In the genomic region with DNA sequence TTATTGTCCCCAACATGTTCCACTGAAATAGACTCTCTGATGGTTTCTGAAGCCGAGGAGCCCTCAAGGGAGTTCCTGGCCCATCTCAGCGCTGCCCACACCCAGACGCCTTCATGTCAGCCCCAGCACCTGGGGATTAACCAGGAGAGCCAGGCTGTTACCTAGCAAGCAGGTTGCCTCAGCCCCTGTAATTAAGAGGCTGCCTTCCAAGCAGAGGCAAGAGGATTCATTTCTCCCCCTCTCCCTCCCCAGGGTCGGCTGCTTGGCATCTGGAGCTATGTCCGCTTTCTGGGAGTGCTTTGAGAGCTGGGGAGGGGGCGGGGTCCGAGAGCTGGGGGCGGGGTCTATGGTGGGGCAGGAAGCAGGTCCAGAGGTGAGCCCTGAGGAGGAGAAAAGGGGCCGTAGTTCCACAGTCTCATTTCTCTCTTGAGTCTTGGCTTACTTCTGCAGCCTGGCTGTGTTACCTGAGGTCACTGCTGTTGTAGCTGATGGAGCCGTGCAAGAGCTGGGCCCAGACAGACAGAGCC, we compare ENCODE assay signal across 25 mouse cellular contexts. TPM values are rescaled to one million over a fixed set of nuclear protein-coding genes. Genes with fewer than 3 reads are reported as not detected.
DNase-seq lines count a peak whose midpoint lies in the region; ATAC-seq lines count a peak whose summit lies in the region.
"Had no signal": no experiment of that assay in that cellular context is flagged by ENCODE, and none has a peak within 500 bp of the region (broad histone marks: within the 10 kb centered on the region; RNA-seq: fewer than 3 reads in every experiment).

No protein-coding gene starts in this region.

- no peaks in the 10 kb centered on the region for H3K36me3 ChIP-seq in intestine, embryonic 15.5 days
- H3K36me3 ChIP-seq in intestine, embryonic 16.5 days (ENCODE audit: control insufficient read depth, insufficient read depth, low read length), result no peaks in the 10 kb centered on the region
- H3K36me3 ChIP-seq in embryonic facial prominence, embryonic 13.5 days, result no peaks in the 10 kb centered on the region
- H3K36me3 ChIP-seq in limb, embryonic 15.5 days, result no peaks in the 10 kb centered on the region
- H3K36me3 ChIP-seq: hindbrain, embryonic 15.5 days; midbrain, embryonic 10.5 days; neural tube, embryonic 15.5 days; stomach, embryonic 15.5 days had no signal

- H3K4me2 ChIP-seq in intestine, embryonic 15.5 days (replicated peaks), result no peak overlapping the region
- H3K4me2 ChIP-seq in intestine, embryonic 16.5 days (ENCODE audit: low read depth, low read length), result no peak overlapping the region
- no peak overlapping the region for H3K4me2 ChIP-seq in embryonic facial prominence, embryonic 13.5 days
- H3K4me2 ChIP-seq in limb, embryonic 15.5 days, result no peak overlapping the region
- H3K4me2 ChIP-seq: hindbrain, embryonic 15.5 days; liver, embryonic 11.5 days; neural tube, embryonic 15.5 days; stomach, embryonic 15.5 days had no signal

- WGBS in intestine, embryonic 15.5 days, result 34% methylated on average over 9 of the region's 10 CpGs
- 34% methylated on average over 10 of the region's 10 CpGs for WGBS in intestine, embryonic 16.5 days
- 19% methylated on average over 10 of the region's 10 CpGs for WGBS in embryonic facial prominence, embryonic 13.5 days
- WGBS in limb, embryonic 15.5 days, result 24% methylated on average over 10 of the region's 10 CpGs

- ATAC-seq in intestine, embryonic 15.5 days, result peak; percentile 27; the same call in 1 of the 2 replicates
- ATAC-seq in intestine, embryonic 16.5 days, result no peak
- 0 out of 2 replicates have a peak, but pooled peaks have one; percentile 32 for ATAC-seq in embryonic facial prominence, embryonic 13.5 days (ENCODE audit: insufficient number of reproducible peaks, insufficient read depth, low FRiP score, low TSS enrichment, low read depth)
- ATAC-seq in limb, embryonic 15.5 days (ENCODE audit: insufficient number of reproducible peaks, low FRiP score, low TSS enrichment, low read depth), result 0 out of 2 replicates have a peak, but pooled peaks have one; percentile 15
- ATAC-seq: activated CD4-positive, CD25-positive, alpha-beta regulatory T cell, adult 4 months; liver, postnatal 0 days; lung, postnatal 0 days; Patski had no signal

- peak; percentile 62 for DNase-seq in MN1 (ENCODE audit: low spot score)
- no peak for DNase-seq in urinary bladder, postnatal 4 days (ENCODE audit: low spot score in 2 of 2)
- DNase-seq in urinary bladder, adult 18-20 months (ENCODE audit: low spot score in 2 of 2), result no peak
- DNase-seq: adrenal gland, adult 8-10 months; cerebellum, adult 11-12 months; cerebellum, postnatal 10 days; kidney, adult 11 months; kidney, postnatal 4 days; layer of hippocampus, adult 9-11 months; liver, postnatal 0 days; thymus, postnatal 25 days had no signal

- no peak overlapping the region for H3K27ac ChIP-seq in intestine, embryonic 15.5 days
- H3K27ac ChIP-seq in intestine, embryonic 16.5 days (ENCODE audit: low read length), result no peak overlapping the region
- H3K27ac ChIP-seq in embryonic facial prominence, embryonic 13.5 days, result peak overlapping the region; percentile 45; the same call in 1 of the 2 replicates
- peak overlapping the region; percentile 59 for H3K27ac ChIP-seq in limb, embryonic 15.5 days
- H3K27ac ChIP-seq: hindbrain, embryonic 15.5 days; midbrain, embryonic 10.5 days; neural tube, embryonic 15.5 days; stomach, embryonic 15.5 days had no signal

- no peak overlapping the region for H3K4me3 ChIP-seq in intestine, embryonic 15.5 days (replicated peaks)
- no peak overlapping the region for H3K4me3 ChIP-seq in intestine, embryonic 16.5 days (ENCODE audit: low read length)
- no peak overlapping the region for H3K4me3 ChIP-seq in embryonic facial prominence, embryonic 13.5 days
- H3K4me3 ChIP-seq in limb, embryonic 15.5 days, result no peak overlapping the region
- H3K4me3 ChIP-seq: hindbrain, embryonic 15.5 days; midbrain, embryonic 10.5 days; neural tube, embryonic 15.5 days; stomach, embryonic 15.5 days had no signal

- no peaks in the 10 kb centered on the region for H3K27me3 ChIP-seq in intestine, embryonic 15.5 days (replicated peaks)
- H3K27me3 ChIP-seq in intestine, embryonic 16.5 days (replicated peaks; ENCODE audit: control insufficient read depth, insufficient read depth, low read length), result no peaks in the 10 kb centered on the region
- no peaks in the 10 kb centered on the region for H3K27me3 ChIP-seq in embryonic facial prominence, embryonic 13.5 days
- 0 out of 2 replicates have a peak, but pooled peaks cover 3% of the 10 kb centered on the region for H3K27me3 ChIP-seq in limb, embryonic 15.5 days
- H3K27me3 ChIP-seq: hindbrain, embryonic 15.5 days; neural tube, embryonic 15.5 days; Patski; stomach, embryonic 15.5 days had no signal

- H3K4me1 ChIP-seq in intestine, embryonic 15.5 days (replicated peaks), result peaks cover 10% of the 10 kb centered on the region; the same call in 1 of the 2 replicates
- H3K4me1 ChIP-seq in intestine, embryonic 16.5 days (ENCODE audit: control insufficient read depth, insufficient read depth, low read length), result peaks cover 8% of the 10 kb centered on the region; the same call in 1 of the 2 replicates
- peaks cover 15% of the 10 kb centered on the region for H3K4me1 ChIP-seq in embryonic facial prominence, embryonic 13.5 days
- peaks cover 18% of the 10 kb centered on the region for H3K4me1 ChIP-seq in limb, embryonic 15.5 days
- H3K4me1 ChIP-seq: hindbrain, embryonic 15.5 days; neural tube, embryonic 15.5 days had no signal

- no peak overlapping the region for H3K9ac ChIP-seq in intestine, embryonic 15.5 days
- no peak overlapping the region for H3K9ac ChIP-seq in intestine, embryonic 16.5 days (ENCODE audit: low read depth, low read length)
- 0 out of 2 replicates have a peak overlapping the region, but pooled peaks have one; percentile 16 for H3K9ac ChIP-seq in embryonic facial prominence, embryonic 13.5 days
- no peak overlapping the region for H3K9ac ChIP-seq in limb, embryonic 15.5 days
- H3K9ac ChIP-seq: hindbrain, embryonic 15.5 days; liver, postnatal 0 days; neural tube, embryonic 15.5 days; stomach, embryonic 15.5 days had no signal

- H3K9me3 ChIP-seq in intestine, embryonic 15.5 days, result no peaks in the 10 kb centered on the region
- H3K9me3 ChIP-seq in intestine, embryonic 16.5 days (ENCODE audit: control insufficient read depth, low read length), result peaks cover 3% of the 10 kb centered on the region; the same call in 1 of the 2 replicates
- no peaks in the 10 kb centered on the region for H3K9me3 ChIP-seq in embryonic facial prominence, embryonic 13.5 days
- H3K9me3 ChIP-seq in limb, embryonic 15.5 days, result no peaks in the 10 kb centered on the region
- H3K9me3 ChIP-seq: hindbrain, embryonic 15.5 days; midbrain, embryonic 10.5 days; neural tube, embryonic 15.5 days; stomach, embryonic 15.5 days had no signal

RNA-seq across cellular contexts. Expression of a gene that starts 5.5 kb away (rescaled TPM):
- 1.4 and 1.5 TPM in 2 replicates for polyA plus RNA-seq in intestine, embryonic 15.5 days (2015; fragmentation: Nextera tagmentation; extraction: Ambion mirVana)
- polyA plus RNA-seq in intestine, embryonic 16.5 days (2015; fragmentation: Nextera tagmentation; extraction: Ambion mirVana), result 1.6 and 1.7 TPM in 2 replicates
- polyA plus RNA-seq in embryonic facial prominence, embryonic 13.5 days (2015; fragmentation: Nextera tagmentation; extraction: Ambion mirVana), result 4.5 and 5.4 TPM in 2 replicates
- polyA plus RNA-seq in limb, embryonic 15.5 days (2015; fragmentation: Nextera tagmentation; extraction: Ambion mirVana), result 6.4 and 7.8 TPM in 2 replicates

RNA-seq across cellular contexts. Expression of a gene that starts 18.0 kb away (rescaled TPM):
- 42.4 and 42.6 TPM in 2 replicates for polyA plus RNA-seq in intestine, embryonic 15.5 days (2015; fragmentation: Nextera tagmentation; extraction: Ambion mirVana)
- 61.6 and 69.2 TPM in 2 replicates for polyA plus RNA-seq in intestine, embryonic 16.5 days (2015; fragmentation: Nextera tagmentation; extraction: Ambion mirVana)
- 12.0 and 13.0 TPM in 2 replicates for polyA plus RNA-seq in embryonic facial prominence, embryonic 13.5 days (2015; fragmentation: Nextera tagmentation; extraction: Ambion mirVana)
- polyA plus RNA-seq in limb, embryonic 15.5 days (2015; fragmentation: Nextera tagmentation; extraction: Ambion mirVana), result 20.7 and 20.8 TPM in 2 replicates

RNA-seq across cellular contexts. Expression of a gene that starts 35.2 kb away (rescaled TPM):
- polyA plus RNA-seq in intestine, embryonic 15.5 days (2015; fragmentation: Nextera tagmentation; extraction: Ambion mirVana), result 4.4 and 4.5 TPM in 2 replicates
- polyA plus RNA-seq in intestine, embryonic 16.5 days (2015; fragmentation: Nextera tagmentation; extraction: Ambion mirVana), result 7.4 and 10.6 TPM in 2 replicates
- polyA plus RNA-seq in embryonic facial prominence, embryonic 13.5 days (2015; fragmentation: Nextera tagmentation; extraction: Ambion mirVana), result 0.34 and 0.38 TPM in 2 replicates
- 1.3 and 2.6 TPM in 2 replicates for polyA plus RNA-seq in limb, embryonic 15.5 days (2015; fragmentation: Nextera tagmentation; extraction: Ambion mirVana)
- polyA plus RNA-seq: C2C12; forebrain, embryonic 11.5 days; liver, embryonic 11.5 days; liver, postnatal 0 days; Patski had no signal

Comparison
In these comparisons a context has a peak if more than half of its experiments do, and no peak if none do; other contexts are left out.
1. H3K27ac ChIP-seq: peak in embryonic facial prominence, embryonic 13.5 days (single experiment) and limb, embryonic 15.5 days (single experiment); none in intestine, embryonic 15.5 days (single experiment) and intestine, embryonic 16.5 days (single experiment).